Mouse (Mus musculus): ENCODE measurements around the gene Slpi.

Slpi gene

GRCm38 (mm10) chr2:164419489-164419888 is 30.6 kb upstream of the Slpi start:
- no peak for DNase-seq

- DNase-seq = no peak
Observed at GRCm38 (mm10) chr2:164418308-164418875, 29.5 kb upstream of the Slpi start.

GRCm38 (mm10) chr2:164417198-164417597 is 28.3 kb upstream of the Slpi start:
- no peak for DNase-seq

- DNase-seq = no peak
Observed at GRCm38 (mm10) chr2:164414581-164414980, 25.7 kb upstream of the Slpi start.

DNA sequence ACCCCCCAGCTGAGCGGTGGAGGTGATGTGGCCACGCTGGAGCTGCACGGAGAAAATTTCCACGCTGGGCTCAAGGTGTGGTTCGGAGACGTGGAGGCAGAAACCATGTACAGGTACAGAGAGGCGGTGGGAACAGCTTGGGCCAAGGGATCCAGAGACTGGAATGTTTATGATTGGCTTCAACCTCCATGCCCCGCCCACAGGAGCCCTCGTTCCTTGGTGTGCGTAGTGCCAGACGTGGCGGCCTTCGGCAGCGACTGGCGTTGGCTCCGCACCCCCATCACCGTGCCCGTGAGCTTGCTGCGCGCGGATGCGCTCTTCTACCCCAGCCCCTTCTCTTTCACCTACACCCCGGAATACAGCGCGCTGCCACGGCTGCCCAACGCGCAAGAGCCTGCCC is 25.3 kb upstream of the Slpi start:
- DNase-seq = no peak

DNA sequence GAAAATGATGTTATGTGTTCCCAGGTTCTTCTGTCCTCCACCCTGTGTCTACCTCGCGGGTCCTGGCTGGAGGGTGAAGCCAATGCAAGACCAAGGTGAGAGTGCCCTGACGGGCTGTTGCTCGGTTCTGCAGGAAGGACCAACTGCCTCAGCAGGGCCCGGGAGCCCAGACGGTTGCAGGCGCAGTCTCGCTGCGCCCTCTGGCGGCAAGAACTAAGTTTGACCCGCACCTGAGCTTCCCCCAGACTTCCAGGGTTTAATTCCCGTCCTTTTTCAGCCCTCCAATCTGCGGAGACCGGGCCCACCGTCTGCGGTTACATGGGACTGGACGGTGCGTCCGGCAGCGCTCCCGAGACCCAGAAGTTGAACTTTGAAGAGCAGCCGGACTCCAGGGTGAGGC is 18.8 kb upstream of the Slpi start:
- peak; percentile 64 to 76 for DNase-seq

- DNase-seq = peak in 1 of 2 experiments; percentile 39
Observed at GRCm38 (mm10) chr2:164405519-164405918, 16.6 kb upstream of the Slpi start.

GRCm38 (mm10) chr2:164405060-164405459 is 16.2 kb upstream of the Slpi start, which contains the start of gene Matn4:
Gene Matn4, minus strand, starts transcription at chr2:164405160.
- no peak for DNase-seq

DNA sequence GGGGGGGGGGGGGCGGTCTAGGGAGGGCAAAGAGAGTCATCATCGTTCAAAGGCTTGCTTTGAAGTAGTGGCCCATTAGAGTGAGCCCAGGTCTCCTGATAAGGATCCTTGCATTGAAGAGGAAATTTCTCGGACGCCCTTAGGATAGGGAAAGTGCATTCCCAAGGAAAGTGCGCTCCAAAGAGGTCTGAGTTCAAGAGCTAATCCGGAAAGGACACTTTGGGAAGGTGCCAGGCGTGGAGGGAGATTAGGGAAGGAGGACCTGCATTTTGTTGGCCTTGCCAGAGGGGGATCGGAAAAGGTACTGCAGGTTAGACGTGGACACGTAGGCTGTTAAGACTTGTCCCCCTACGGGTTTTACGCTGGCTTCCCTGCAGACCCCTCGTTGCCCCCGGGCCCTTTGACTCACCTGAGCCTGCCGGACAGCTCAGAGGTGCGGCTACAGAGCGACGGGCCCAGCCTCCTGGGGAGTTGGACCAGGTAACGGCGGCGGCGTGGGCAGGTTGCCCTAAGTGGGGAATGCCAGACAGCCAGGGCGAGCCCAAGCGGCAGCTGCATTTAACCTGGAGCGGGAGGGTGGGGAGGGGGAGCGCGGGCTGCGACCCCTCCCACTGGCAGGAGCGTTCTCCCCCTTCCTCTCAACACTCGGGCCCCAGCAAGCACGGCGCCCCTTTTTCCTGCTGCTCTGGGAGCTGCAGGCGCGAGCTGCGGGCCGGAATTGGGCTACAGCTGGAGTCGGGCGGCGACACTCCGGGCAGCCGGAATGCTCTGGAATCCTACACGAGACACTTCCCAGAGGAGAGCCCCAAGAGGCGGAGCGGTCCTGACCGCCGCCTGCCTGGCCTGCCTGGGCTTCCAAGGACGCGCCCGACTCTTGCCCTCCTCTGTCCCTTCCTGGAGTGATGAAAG is 15.4 kb upstream of the Slpi start:
- DNase-seq = peak; percentile 87 to 89

DNA sequence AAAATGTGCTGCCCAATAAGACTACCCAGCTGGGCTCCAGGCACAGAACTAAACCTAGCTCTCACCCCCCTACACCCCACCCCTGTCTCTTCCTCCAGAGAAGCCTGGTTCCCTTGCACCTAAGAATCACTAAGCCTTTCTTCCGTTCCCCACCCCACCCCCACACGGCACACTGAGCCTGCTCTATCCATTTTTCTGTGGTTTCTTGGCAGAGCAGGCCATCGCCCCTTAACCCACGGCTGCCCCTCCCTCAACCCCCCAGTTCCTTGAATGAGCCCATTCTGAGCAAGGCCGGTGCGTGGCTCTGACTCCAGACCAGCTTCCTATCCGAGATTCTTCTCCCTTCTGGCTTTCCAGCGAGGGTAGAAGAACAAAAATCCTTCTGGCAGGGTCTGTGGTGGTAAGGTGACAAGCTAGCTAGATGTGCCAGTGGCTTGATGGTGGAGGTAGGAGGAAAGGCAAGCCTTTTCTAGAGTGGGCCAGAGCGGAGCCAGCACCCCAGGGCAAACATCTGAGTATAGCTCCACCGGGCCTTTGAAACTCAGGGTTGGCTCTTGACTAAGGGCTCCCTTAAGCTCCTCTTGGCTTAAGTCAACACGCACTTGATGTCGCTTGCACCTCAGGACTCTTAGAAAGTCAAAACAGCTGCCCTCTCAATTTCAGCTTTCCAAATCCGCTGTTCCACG is 14.6 kb upstream of the Slpi start:
- peak; percentile 69 to 82 for DNase-seq

DNA sequence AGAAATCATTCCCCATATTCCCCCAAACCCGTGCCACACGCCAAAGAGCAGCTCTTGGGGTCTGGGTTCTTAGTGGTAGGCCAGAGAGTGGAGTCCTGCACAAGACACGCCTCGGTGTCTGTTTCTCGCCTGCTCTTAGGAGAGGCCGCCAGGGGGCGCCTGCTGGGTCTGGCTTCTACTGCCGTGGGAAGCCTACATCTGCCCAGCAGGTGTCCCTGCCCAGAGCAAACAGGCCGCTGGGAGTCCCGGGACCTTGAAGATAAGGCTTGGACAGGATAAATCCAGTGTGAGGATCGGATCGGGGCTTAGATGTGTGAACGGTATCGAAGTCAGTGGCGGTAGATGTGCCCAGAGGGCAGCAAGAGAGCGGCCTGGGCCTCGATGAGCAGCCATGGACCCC is 14.0 kb upstream of the Slpi start, which contains the start of gene Rbpjl:
Gene Rbpjl (plus strand): TSS at position 236 of the 400 bp plus-strand sequence.
- peak; percentile 80 to 85 for DNase-seq

GRCm38 (mm10) chr2:164396911-164397310 is 8.0 kb upstream of the Slpi start:
- DNase-seq = no peak

DNA sequence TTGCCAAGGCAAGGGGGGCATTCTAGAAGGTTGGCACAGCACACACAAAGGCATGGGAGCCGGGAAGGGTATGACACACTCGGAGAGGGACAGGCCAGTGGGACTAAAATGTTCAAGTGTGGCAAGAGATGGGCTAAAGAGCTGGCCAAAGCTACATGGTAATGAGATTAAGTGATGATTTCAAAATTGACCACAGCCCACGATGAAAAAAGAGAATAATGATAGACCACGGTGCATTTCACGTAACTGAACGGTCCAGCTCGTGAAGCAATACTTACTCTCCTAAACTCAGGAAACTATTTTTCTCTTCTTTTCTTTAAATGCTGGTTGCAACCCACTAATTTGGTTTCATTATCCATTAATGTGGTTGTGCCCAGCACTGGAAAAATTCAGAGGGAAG is 7.2 kb upstream of the Slpi start:
- DNase-seq = no peak

DNA sequence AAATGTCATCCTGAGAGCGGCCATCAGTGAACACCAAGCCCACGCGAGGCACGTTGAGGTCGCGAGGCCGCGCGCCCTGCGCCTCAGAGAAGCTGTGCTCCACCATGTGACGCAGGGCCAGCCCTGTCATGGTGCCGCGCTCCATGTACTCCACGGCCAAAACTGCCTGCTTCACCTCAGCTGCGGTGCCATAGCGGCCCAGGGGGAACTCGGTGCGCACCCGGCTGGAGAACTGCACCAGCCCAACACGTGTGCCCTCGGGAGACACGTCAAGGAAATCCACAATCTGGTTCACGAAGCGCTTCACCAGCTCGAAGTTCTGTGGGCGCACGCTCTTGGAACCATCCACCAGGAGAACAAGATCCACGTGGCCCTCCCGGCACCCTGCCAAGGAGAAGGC is 4.2 kb upstream of the Slpi start:
- no peak for DNase-seq

GRCm38 (mm10) chr2:164389499-164389898 is 604 bp upstream of the Slpi start:
- DNase-seq = peak; percentile 73 to 82

DNA sequence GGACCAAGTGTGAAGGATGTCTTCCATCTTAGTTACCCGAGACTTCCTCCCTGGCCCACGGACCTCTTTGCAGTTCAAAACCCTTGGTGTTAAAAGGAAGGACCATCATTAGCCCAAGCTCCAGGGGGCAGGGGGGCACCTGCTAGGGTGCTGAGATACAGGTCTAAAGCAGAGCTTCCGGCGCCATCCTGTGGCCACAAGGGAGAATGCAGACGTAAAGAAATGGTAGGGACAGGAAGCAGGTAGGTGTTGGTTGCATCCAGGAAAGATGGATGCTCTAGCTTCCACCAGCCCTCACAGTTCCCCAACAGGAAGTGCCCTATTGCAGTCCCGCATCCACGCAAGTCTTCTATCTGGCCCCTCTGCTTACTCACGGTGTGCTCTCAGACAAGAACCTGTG is 1.9 kb downstream of the Slpi start:
- DNase-seq = peak; percentile 51 to 55

- DNase-seq = no peak
Observed at GRCm38 (mm10) chr2:164385927-164386763, 2.8 kb downstream of the Slpi start.

DNA sequence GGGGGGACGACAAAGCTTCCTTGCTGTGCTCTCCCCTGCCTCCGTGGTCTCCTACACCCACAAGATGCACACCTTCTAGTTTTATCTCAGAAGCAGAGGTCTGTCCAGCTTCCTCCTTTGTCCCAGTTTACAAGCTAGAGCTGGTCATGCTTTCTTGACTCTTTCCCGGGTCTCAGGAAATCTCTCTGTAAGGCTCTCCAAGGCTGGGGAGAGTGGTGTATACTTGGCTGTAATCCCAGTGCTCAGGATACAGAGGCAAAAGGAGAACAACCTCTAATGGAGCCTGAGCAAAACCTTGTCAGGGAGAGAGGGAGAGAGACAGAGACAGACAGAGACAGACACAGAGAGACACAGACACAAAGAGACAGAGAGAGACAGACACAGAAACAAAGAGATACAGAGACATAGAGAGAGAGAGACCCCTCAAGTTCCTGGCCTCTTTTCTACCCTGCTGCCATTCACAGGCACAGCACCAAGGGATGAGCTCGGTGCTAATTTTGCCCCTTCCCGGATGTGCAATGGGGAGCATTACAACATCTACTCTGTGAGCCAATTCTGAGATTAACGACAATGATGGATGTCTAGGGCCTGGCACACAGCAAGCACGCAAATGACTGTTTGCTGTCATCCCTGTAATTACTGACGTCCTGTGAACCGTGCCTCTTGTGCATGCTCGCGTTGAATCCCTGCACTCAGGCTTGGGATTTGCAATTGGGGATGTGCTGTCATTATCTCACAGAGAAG is 5.1 kb downstream of the Slpi start:
- no peak for DNase-seq

- no peak for DNase-seq
Observed at GRCm38 (mm10) chr2:164382971-164383370, 5.9 kb downstream of the Slpi start.

DNA sequence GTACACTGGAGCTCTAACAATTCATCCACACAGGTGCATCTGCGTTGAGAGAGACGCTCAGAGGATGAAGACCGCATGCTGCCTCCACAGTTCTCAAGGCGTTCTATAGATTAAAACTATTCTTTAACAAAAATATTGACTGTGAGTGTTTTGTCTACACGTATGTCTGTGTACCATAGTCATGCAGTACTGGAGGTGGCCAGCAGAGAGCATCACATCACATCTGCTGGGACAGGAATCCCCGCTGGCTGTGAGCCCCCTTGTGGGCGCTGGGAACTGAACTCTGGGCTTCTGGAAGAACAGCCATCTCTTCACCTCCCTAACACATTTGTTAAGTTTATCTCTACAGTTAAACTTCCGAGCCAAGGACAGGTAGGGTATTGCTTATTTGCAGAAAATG is 7.2 kb downstream of the Slpi start:
- no peak for DNase-seq

- no peak for DNase-seq
Observed at GRCm38 (mm10) chr2:164377478-164378426, 11.1 kb downstream of the Slpi start.
